Mouse (Mus musculus): ENCODE results near the gene Atf1. TPM values are rescaled to one million over a fixed set of nuclear protein-coding genes. Genes with fewer than 3 reads are reported as not detected.
"Not testable (repeated sequence)": the region's sequence is repeated elsewhere in the genome, so short reads cannot be mapped to it uniquely, and the experiment has no call there.

Atf1 gene
- polyA plus RNA-seq, 1 experiment from 2014 or later: 40.4 TPM

DNA sequence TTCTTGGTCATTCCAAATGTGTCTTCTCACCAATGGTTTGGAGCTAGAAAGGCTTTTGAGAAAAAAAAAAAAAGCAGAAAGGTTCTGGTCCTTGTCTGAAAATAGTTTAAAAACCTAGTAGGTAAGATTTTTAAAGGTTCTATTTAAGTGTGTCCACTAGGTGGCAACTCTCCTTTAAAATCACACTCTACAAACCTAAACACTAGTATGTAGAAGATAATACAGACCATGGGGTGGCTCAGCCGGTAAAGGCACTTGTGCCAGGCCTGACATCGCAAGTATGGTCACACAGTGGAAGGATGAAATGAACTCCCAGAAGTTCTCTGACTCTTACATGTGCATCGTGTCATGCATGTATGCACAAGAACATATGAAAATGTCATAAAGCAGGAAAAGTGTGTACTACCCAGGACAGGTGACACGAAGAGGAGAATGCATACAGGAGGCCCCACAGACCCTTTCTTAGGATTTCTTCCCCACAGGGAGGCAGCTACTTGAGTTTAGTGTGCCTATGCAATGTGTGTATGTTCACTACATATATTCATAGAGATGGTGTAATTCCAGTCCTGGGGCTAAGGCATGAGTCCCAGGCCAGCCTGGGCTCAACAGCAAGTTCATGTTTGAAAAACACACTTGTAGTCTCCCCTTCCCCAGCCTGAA is 35.8 kb downstream of the Atf1 start:
- WGBS: 27% methylated on average over 4 of the region's 4 CpGs
- no peak for ATAC-seq (ENCODE audit: insufficient read depth, low FRiP score)
- Histone ChIP-seq H3K36me3 (ENCODE audit: control insufficient read depth, insufficient read depth, low read length) (peaks cover 3% of the 10 kb centered on the region; the same call in 1 of the 2 replicates), H3K27ac (ENCODE audit: low read length) (no peak overlapping the region), H3K4me3 (replicated peaks; ENCODE audit: low read length) (no peak overlapping the region), H3K27me3 (ENCODE audit: control insufficient read depth, insufficient read depth, low read length) (no peaks in the 10 kb centered on the region), H3K9ac (ENCODE audit: low read length) (no peak overlapping the region), H3K4me1 (ENCODE audit: control insufficient read depth, insufficient read depth, low read length) (no peaks in the 10 kb centered on the region), H3K4me2 (ENCODE audit: low read depth, low read length) (no peak overlapping the region), H3K9me3 (replicated peaks; ENCODE audit: control insufficient read depth, low read length) (no peaks in the 10 kb centered on the region)

DNA sequence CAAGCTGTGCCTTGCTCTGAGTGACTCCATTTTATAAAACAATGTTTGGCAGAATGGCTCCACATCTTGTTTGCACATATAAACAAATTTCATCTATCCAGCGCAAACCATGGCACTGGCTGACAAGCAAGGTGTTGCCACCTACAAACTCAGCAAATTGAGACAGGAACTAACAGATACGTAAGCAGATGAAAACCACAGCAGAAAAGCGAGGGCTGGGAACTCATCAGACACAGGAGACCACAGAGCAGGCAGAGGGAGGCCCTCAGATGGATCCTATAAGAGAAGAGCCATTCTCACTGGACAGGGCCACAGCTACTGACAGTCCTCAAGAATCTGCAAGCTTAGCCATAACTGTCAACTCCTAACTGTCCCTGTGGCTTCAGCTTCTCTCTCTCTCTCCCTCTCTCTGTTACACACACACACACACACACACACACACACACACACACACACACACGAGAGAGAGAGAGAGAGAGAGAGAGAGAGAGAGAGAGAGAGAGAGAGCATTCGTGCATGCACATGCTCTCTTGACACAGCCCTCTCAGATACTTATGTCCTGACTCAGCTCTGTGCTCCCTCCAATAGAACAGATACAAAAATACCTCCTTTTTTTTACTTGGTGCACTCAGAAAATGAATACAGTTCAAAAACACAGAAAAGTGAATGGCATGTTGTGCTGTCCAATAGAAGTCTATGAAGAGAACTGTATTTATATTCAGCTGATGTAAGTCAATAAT is 38.1 kb downstream of the Atf1 start:
- no peak overlapping the region for H3K4me2 ChIP-seq (ENCODE audit: low read depth, low read length)
- no peak overlapping the region for H3K27ac ChIP-seq (ENCODE audit: low read length)
- no peaks in the 10 kb centered on the region for H3K27me3 ChIP-seq (ENCODE audit: control insufficient read depth, insufficient read depth, low read length)
- 72% methylated on average over 4 of the region's 5 CpGs for WGBS
- no peaks in the 10 kb centered on the region for H3K36me3 ChIP-seq (ENCODE audit: control insufficient read depth, insufficient read depth, low read length)
- H3K9me3 ChIP-seq (replicated peaks; ENCODE audit: control insufficient read depth, low read length): no peaks in the 10 kb centered on the region
- H3K9ac ChIP-seq (ENCODE audit: low read length): no peak overlapping the region
- ATAC-seq (ENCODE audit: insufficient read depth, low FRiP score): no peak
- no peak overlapping the region for H3K4me3 ChIP-seq (replicated peaks; ENCODE audit: low read length)
- H3K4me1 ChIP-seq (ENCODE audit: control insufficient read depth, insufficient read depth, low read length): no peaks in the 10 kb centered on the region

- no peak for ATAC-seq (ENCODE audit: insufficient read depth, low FRiP score)
- H3K4me2 ChIP-seq (ENCODE audit: low read depth, low read length): no peak overlapping the region
- no peaks in the 10 kb centered on the region for H3K27me3 ChIP-seq (ENCODE audit: control insufficient read depth, insufficient read depth, low read length)
- no peaks in the 10 kb centered on the region for H3K36me3 ChIP-seq (ENCODE audit: control insufficient read depth, insufficient read depth, low read length)
- H3K9me3 ChIP-seq (replicated peaks; ENCODE audit: control insufficient read depth, low read length): no peaks in the 10 kb centered on the region
- H3K9ac ChIP-seq (ENCODE audit: low read length): no peak overlapping the region
- 63% methylated on average over 2 of the region's 2 CpGs for WGBS
- H3K4me3 ChIP-seq (replicated peaks; ENCODE audit: low read length): no peak overlapping the region
- no peak overlapping the region for H3K27ac ChIP-seq (ENCODE audit: low read length)
- no peaks in the 10 kb centered on the region for H3K4me1 ChIP-seq (ENCODE audit: control insufficient read depth, insufficient read depth, low read length)
Measured at GRCm38 (mm10) chr15:100268916-100269315, 41.3 kb downstream of the Atf1 start.

- no peak; the same call in 1 of the 2 replicates for ATAC-seq (ENCODE audit: insufficient read depth, low FRiP score)
- H3K4me2 ChIP-seq (ENCODE audit: low read depth, low read length): no peak overlapping the region
Measured at GRCm38 (mm10) chr15:100269776-100270175, 42.2 kb downstream of the Atf1 start.

DNA sequence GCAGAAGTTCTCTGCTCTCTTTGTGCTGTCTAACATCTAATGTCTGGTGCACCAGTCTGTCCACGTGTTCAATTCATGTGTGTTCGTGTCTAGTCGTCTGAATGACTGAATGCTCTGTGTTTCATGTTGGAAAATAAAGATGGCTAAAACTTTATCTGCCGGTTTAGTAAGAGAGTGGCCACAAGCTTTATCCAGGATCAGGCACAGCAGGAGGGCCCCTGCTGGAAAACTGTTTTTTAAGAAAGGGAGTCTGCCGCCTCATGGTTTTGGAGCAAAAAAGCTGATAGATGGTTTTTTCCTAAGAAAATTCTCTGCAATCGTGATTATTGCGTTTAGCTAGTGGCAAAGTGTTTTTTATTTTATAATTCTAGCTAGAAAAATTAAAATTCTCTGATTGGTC is 43.0 kb downstream of the Atf1 start:
- H3K27me3 ChIP-seq (ENCODE audit: control insufficient read depth, insufficient read depth, low read length); ATAC-seq (ENCODE audit: insufficient read depth, low FRiP score); H3K9ac ChIP-seq (ENCODE audit: low read length); H3K27ac ChIP-seq (ENCODE audit: low read length); H3K4me2 ChIP-seq (ENCODE audit: low read depth, low read length); H3K9me3 ChIP-seq (replicated peaks; ENCODE audit: control insufficient read depth, low read length); H3K4me3 ChIP-seq (replicated peaks; ENCODE audit: low read length); H3K36me3 ChIP-seq (ENCODE audit: control insufficient read depth, insufficient read depth, low read length); H3K4me1 ChIP-seq (ENCODE audit: control insufficient read depth, insufficient read depth, low read length): not testable (repeated sequence)
- 42% methylated on average over 7 of the region's 7 CpGs for WGBS

More at GRCm38 (mm10) chr15:100269776-100270175, 42.2 kb downstream of the Atf1 start:
- H3K27ac ChIP-seq (ENCODE audit: low read length): peak overlapping the region; percentile 51; the same call in 1 of the 2 replicates
- H3K36me3 ChIP-seq (ENCODE audit: control insufficient read depth, insufficient read depth, low read length): no peaks in the 10 kb centered on the region
- no peak overlapping the region for H3K9ac ChIP-seq (ENCODE audit: low read length)
- H3K27me3 ChIP-seq (ENCODE audit: control insufficient read depth, insufficient read depth, low read length): no peaks in the 10 kb centered on the region
- no peak overlapping the region for H3K4me3 ChIP-seq (replicated peaks; ENCODE audit: low read length)
- H3K9me3 ChIP-seq (replicated peaks; ENCODE audit: control insufficient read depth, low read length): no peaks in the 10 kb centered on the region
- no peaks in the 10 kb centered on the region for H3K4me1 ChIP-seq (ENCODE audit: control insufficient read depth, insufficient read depth, low read length)
- 26% methylated on average over 9 of the region's 9 CpGs for WGBS

DNA sequence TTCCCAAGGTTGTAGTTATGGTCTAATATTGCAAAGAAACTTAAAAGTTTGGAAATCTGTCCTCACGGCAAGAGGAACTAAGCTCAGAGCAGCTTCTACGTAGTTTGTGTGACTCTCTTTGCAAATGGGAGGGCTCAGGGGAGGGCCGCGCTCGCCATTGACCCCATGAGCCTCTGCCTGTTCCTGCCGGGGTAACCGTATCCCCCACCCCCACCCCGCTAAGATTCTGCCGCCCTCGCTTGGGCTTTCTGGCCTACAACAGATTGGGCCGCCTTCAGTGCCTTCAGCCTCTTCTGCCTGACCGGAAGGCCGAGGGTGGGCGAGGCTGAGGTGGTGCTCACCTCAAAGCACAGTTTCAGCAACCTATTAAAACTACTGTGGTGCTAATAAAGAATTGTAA is 43.8 kb downstream of the Atf1 start:
- WGBS: 69% methylated on average over 14 of the region's 14 CpGs
- Histone ChIP-seq H3K9me3 (replicated peaks; ENCODE audit: control insufficient read depth, low read length) (no peaks in the 10 kb centered on the region), H3K9ac (ENCODE audit: low read length) (no peak overlapping the region), H3K4me2 (ENCODE audit: low read depth, low read length) (no peak overlapping the region), H3K4me3 (replicated peaks; ENCODE audit: low read length) (no peak overlapping the region), H3K27ac (ENCODE audit: low read length) (no peak overlapping the region), H3K36me3 (ENCODE audit: control insufficient read depth, insufficient read depth, low read length) (no peaks in the 10 kb centered on the region), H3K4me1 (ENCODE audit: control insufficient read depth, insufficient read depth, low read length) (no peaks in the 10 kb centered on the region), H3K27me3 (ENCODE audit: control insufficient read depth, insufficient read depth, low read length) (no peaks in the 10 kb centered on the region)
- no peak for ATAC-seq (ENCODE audit: insufficient read depth, low FRiP score)

DNA sequence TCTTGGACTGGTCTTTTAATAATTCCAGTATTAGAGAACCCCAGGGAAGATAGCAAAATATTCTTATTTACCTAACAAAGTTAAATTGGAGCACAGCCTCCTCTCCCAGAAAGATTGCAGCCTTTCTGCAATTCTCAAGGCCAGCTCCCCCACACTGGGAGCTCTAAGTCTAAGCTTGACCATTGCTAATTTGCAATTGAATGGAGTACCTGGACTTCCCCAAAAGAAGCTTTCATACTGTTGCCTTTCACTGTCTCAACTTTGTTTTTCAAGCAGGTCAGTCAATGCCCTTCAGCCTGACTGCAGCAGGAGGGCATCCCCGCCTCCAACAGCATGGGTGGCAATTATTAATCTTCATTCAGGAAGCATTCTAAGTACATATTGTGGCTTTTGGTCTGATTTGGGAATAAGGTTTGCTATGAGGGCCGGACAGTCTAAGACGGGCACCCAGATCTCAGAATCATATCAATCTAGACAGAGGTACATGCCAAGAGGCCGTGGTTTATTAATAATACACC is 46.2 kb downstream of the Atf1 start:
- not testable (repeated sequence) for H3K27me3 ChIP-seq (ENCODE audit: control insufficient read depth, insufficient read depth, low read length); H3K4me1 ChIP-seq (ENCODE audit: control insufficient read depth, insufficient read depth, low read length); H3K9me3 ChIP-seq (replicated peaks; ENCODE audit: control insufficient read depth, low read length); H3K36me3 ChIP-seq (ENCODE audit: control insufficient read depth, insufficient read depth, low read length); H3K27ac ChIP-seq (ENCODE audit: low read length); H3K4me3 ChIP-seq (replicated peaks; ENCODE audit: low read length); H3K9ac ChIP-seq (ENCODE audit: low read length); H3K4me2 ChIP-seq (ENCODE audit: low read depth, low read length); ATAC-seq (ENCODE audit: insufficient read depth, low FRiP score)
- WGBS: 92% methylated on average over 4 of the region's 4 CpGs

DNA sequence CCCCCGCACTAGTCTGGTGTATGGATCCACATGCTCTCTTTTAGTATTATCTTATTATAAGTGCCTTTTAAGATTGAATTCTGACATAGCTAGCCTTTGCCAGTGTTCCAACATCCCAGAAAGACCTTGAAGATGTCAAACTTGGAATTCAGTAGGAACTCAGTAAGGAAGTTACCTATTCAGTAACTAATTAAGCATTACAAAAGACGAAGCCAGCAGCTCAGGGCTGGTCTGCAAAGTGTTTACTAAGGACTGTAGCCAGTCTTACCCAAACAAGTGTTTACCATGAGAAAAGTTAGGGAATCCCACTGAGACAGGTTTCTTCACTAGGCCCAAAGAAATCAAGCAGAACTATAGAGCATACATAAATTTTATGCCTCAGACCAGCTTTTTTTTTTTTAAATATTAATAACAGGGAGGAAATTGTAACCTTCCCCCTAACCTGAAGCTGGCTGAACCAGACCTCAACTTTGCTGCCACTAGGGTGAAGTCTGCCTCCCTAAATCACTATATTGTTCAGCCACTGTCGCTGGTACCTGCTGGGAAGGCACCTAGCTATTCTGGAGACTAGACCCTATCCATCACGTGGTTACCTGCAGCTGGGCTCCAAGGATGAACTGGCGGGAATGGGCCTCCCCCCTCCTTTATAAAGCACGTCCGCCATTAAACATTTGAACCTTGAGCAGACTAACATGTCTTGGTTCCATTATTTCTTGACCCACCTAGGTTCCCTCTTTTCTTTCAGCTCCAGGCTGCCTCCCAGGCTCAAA is 47.4 kb downstream of the Atf1 start:
- ATAC-seq (ENCODE audit: insufficient read depth, low FRiP score): no peak

DNA sequence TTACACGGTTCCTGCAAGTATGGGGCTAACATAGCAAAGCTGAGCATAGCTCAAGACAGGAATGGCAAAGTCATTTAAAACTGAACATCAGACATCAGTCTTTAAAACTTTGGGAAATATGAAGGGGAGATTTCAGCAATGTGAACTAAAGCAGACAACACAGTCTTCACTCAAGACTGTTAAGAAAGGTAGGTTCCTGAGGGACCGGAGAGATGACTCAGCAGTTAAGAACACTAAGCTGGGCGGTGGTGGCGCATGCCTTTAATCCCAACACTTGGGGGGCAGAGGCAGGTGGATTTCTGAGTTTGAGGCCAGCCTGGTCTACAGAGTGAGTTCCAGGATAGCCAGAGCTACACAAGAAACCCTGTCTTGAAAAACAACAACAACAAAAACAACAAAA is 48.8 kb downstream of the Atf1 start:
- Histone ChIP-seq H3K27me3 (ENCODE audit: control insufficient read depth, insufficient read depth, low read length) (no peaks in the 10 kb centered on the region), H3K4me3 (replicated peaks; ENCODE audit: low read length) (no peak overlapping the region), H3K9ac (ENCODE audit: low read length) (no peak overlapping the region), H3K36me3 (ENCODE audit: control insufficient read depth, insufficient read depth, low read length) (no peaks in the 10 kb centered on the region), H3K4me1 (ENCODE audit: control insufficient read depth, insufficient read depth, low read length) (no peaks in the 10 kb centered on the region), H3K4me2 (ENCODE audit: low read depth, low read length) (no peak overlapping the region), H3K9me3 (replicated peaks; ENCODE audit: control insufficient read depth, low read length) (no peaks in the 10 kb centered on the region; the same call in 1 of the 2 replicates), H3K27ac (ENCODE audit: low read length) (no peak overlapping the region)
- ATAC-seq (ENCODE audit: insufficient read depth, low FRiP score): no peak
- WGBS: 91% methylated on average over 4 of the region's 4 CpGs

More for the DNA sequence above, 47.4 kb downstream of the Atf1 start:
- Histone ChIP-seq H3K27ac (ENCODE audit: low read length) (no peak overlapping the region), H3K4me1 (ENCODE audit: control insufficient read depth, insufficient read depth, low read length) (no peaks in the 10 kb centered on the region), H3K4me3 (replicated peaks; ENCODE audit: low read length) (no peak overlapping the region), H3K9ac (ENCODE audit: low read length) (no peak overlapping the region), H3K27me3 (ENCODE audit: control insufficient read depth, insufficient read depth, low read length) (no peaks in the 10 kb centered on the region), H3K36me3 (ENCODE audit: control insufficient read depth, insufficient read depth, low read length) (no peaks in the 10 kb centered on the region), H3K4me2 (ENCODE audit: low read depth, low read length) (no peak overlapping the region), H3K9me3 (replicated peaks; ENCODE audit: control insufficient read depth, low read length) (no peaks in the 10 kb centered on the region; the same call in 1 of the 2 replicates)
- WGBS: 85% methylated on average over 7 of the region's 7 CpGs
